Mouse (Mus musculus): ENCODE data around the gene BC028528. TPM values are rescaled to one million over a fixed set of nuclear protein-coding genes. Genes with fewer than 3 reads are reported as not detected.
"Not testable (repeated sequence)": the region's sequence is repeated elsewhere in the genome, so short reads cannot be mapped to it uniquely, and the experiment has no call there.

Gene BC028528
- total RNA-seq, 2 experiments from 2014 or later: 21.3 to 21.5 TPM

DNA sequence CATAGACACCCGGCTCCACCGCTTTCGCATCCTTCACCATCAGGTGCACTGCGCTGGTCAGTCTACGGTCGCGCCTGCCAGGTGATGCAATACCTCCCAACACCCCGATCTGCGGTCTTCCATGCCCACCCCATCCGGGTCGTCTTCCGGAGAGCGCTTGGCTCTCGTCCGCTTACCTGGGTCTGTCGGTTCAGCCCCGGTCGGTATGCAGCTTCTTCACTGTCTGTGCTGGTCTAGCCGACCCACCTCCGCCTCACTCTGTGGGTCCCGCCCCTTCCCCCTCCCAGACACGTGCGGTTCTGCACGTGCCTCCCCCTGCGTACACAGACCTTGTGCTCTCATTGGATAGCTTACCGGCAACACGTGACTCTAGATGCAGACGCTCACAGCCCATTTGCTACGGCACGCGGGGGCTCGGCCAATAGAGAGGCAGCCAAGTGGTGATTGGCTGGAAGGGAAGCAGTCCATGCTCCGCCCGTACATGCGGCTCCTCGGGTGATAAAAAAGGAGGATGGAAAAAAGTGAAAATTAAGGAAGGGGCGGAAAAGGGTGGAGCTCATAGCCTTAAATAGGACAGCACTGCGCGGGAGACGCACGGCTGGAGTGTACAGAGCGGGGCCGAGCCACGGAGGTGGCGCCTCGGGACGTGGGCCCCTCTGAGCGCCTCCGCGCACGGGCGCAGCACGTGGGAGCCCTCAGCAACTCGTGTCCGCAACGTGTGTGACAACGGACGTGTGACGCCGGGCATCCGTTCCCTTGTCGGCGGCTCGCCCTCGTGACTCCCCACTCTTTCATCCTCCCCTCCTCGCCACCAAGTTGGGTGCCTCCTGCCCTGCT lies 9.6 kb downstream of the BC028528 start, which contains the start of gene Ciart:
TSS of gene Ciart (minus strand) at position 273 of the 837 bp plus-strand sequence.
- peak; percentile 80 to 91 for DNase-seq (ENCODE audit: low spot score in 2 of 2)

- DNase-seq (ENCODE audit: low spot score in 2 of 2): no peak
These were observed 12.7 kb downstream of the BC028528 start for GRCm38 (mm10) chr3:95879063-95879462.

DNA sequence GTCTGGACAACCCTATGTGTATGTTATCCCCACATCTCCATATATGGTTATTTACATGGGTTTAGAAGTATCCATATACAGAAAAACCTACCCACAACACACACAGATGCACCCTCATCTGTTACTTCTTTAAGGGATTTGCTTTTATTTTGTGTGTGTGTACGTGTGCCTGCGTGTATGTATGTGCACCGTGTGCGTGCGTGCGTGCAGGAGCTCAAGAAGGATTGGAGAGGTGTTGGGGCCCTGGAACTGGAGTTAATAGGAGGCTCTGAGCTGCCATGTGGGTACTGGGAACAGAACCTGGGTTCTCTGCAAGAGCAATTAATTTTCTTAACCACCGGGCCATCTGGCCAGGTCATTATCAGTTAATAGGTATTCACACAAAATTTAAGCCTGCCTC lies 19.8 kb downstream of the BC028528 start:
- no peak for DNase-seq (ENCODE audit: low spot score in 2 of 2)

DNA sequence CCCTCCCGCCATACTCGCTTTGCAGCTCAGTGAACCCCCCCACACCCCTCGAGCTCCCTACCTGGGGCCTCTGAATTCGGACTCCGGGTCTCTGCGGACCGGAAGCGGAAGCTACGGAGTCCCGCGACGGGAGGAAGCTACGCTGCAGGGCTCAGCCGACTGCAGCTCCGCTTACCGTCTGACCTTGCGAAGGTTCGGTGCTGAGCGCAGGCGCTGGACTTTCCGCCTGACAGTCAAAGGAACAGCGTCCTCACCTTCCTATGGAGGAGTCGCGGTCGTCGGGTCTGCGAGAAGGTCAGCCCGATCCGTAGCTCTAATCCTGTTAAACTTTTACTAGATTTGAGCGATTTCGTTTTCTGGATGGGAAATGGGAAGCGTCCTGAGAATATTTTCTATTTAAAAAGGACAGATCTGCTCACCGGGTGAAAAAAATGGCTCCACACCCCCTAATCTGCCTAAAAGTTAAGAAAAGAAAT lies 20.4 kb downstream of the BC028528 start, which contains the start of gene Mrps21:
TSS of gene Mrps21 (minus strand) at position 128 of the 476 bp plus-strand sequence.
- DNase-seq (ENCODE audit: low spot score in 2 of 2): peak; percentile 62 to 82

DNA sequence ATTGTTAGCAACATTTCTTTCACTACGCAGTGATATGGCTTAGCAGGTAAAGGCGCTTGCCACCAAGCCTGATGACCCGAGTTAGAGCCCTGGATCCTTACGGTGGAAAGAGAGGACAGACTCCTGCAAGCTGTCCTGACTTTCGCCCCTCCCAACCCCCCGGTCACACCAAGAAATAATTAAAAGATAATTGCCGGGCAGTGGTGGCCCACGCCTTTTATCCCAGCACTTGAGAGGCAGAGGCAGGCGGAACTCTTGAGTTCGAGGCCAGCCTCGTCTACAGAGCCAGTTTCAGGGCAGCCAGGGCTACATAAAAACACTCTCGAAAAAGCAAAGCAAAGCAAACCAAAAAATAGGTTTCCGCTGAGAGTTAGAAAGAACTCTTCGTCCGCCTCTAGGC lies 20.8 kb downstream of the BC028528 start:
- no peak for DNase-seq (ENCODE audit: low spot score in 2 of 2)

DNA sequence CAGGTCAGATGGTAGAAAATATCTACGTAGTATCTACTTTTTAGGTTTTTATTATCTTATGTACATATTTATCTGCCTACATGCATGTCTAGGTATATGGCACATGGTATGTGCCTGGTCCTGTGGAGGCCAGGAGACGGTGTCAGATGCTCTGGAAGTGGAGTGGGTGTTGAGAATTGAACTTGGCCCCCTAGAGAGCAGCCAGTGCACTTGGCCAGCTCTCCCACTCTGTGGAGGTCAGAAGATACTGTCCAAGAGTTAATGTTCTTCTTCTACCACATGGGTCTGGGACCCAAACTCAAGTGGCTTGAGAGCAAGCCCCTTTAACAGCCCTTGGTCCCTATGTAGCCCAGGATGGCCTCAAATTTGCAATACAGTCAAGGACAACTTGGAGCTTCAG lies 24.4 kb downstream of the BC028528 start:
- no peak for DNase-seq (ENCODE audit: low spot score in 2 of 2)

DNA sequence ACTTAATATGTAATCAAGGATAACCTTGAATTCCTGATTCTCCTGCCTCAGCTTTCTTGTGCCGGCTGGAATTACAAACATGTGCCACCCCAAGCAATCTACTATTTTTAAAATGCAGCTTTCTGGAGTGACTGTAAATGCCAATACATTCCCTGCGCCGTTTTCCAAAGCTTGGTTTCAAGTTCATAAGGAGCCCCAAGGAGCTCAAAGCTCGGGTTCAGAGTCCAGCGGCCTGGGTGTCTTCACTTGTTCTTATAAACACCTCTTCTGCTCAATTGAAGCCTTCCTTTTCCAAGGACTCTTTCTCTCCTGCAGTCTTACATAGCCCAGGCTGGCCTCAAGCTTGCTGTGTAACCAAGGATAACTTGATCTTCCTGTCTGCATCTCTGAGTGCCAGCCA lies 25.7 kb downstream of the BC028528 start:
- DNase-seq (ENCODE audit: low spot score in 2 of 2): no peak

DNA sequence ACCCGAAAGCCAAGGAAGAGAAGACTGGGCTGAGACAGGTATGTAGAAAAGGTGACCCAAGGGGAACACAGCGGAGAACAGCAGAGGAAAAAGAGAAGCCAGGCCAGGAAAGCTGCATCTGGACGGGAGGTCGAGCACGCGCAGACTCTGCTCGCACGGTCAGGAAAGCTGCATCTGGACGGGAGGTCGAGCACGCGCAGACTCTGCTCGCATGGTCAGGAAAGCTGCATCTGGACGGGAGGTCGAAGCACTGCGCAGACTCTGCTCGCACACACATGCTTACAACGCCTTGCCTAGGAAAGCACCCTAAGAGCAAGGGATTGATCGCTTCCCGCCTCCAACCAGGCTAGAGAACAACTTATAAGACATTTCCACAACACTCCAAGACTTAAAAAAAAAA lies 26.2 kb downstream of the BC028528 start:
- no peak for DNase-seq (ENCODE audit: low spot score in 2 of 2)

- DNase-seq (ENCODE audit: low spot score in 2 of 2): no peak
These were observed 26.8 kb downstream of the BC028528 start for GRCm38 (mm10) chr3:95865050-95865449.

DNA sequence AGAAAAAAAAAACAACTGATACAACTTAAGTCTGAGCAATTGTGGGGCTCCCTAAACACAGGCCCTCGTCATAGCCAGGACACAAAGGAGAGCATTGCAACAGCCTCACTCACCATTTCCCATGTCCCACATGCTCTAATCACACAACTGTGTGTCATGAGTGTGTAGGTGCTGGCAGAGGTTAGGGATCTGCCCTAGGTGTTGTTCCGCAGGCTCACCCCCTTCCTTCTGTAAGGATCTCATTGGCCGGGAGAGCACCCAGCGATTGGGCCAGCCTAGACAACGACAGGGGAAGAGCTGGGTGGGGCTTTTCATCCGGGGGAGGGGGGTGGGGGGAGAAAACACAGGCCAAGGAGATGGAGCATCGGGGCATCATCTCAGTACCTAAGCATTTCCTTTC lies 28.2 kb downstream of the BC028528 start:
- no peak for DNase-seq (ENCODE audit: low spot score in 2 of 2)

- DNase-seq (ENCODE audit: low spot score in 2 of 2): peak in 1 of 2 experiments; percentile 45
These were observed 30.0 kb downstream of the BC028528 start for GRCm38 (mm10) chr3:95861796-95862195.

- DNase-seq (ENCODE audit: low spot score in 2 of 2): no peak
These were observed 30.6 kb downstream of the BC028528 start for GRCm38 (mm10) chr3:95861216-95861615.

DNA sequence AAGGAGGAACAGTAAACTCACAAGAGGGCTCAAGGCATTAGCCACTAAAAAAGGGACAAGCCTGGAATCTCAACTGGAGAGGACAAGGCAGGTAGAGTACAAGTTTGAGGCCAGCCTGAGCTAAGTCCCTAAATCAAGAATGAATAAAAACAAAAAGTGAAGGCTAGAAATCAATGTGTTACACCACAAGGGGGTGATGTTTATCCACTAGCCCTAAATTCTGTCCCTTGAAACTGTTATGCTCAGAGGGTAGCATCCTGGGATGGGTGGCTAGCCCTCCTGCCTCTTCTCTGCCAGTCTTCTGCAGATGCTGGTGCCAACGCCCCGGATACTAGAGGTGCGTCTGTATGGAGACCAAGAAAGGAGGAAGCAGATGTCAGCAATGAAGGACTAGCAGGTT lies 31.5 kb downstream of the BC028528 start:
- DNase-seq (ENCODE audit: low spot score in 2 of 2): no peak

- not testable (repeated sequence) for DNase-seq (ENCODE audit: low spot score in 2 of 2)
These were observed 33.5 kb downstream of the BC028528 start for GRCm38 (mm10) chr3:95858278-95858677.

GRCm38 (mm10) chr3:95857050-95857449 lies 34.8 kb downstream of the BC028528 start:
- not testable (repeated sequence) for DNase-seq (ENCODE audit: low spot score in 2 of 2)

DNA sequence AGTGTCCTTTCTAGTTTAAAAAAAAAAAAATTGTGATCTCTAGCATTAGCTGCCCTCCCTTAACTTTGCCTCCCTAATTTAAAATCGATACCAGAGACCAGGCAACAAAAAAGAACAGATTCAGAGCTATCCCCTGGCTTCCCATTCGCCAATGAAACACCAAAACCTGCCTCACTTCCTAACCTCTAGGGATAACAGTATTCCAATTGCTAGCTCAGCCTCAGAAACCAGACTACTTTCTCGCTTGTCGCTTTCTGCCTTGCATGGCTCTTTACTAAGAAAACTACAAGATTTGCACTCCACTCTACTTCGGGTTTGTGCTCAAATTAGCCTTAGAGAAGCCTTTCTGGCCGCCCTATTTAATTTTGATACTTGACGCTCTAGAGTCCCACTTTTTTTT lies 35.7 kb downstream of the BC028528 start:
- DNase-seq (ENCODE audit: low spot score in 2 of 2): no peak

GRCm38 (mm10) chr3:95855502-95856089 lies 36.2 kb downstream of the BC028528 start, which contains the start of gene Prpf3:
Gene Prpf3, minus strand, starts transcription at chr3:95855885.
- DNase-seq (ENCODE audit: low spot score in 2 of 2): peak; percentile 85 to 90

DNA sequence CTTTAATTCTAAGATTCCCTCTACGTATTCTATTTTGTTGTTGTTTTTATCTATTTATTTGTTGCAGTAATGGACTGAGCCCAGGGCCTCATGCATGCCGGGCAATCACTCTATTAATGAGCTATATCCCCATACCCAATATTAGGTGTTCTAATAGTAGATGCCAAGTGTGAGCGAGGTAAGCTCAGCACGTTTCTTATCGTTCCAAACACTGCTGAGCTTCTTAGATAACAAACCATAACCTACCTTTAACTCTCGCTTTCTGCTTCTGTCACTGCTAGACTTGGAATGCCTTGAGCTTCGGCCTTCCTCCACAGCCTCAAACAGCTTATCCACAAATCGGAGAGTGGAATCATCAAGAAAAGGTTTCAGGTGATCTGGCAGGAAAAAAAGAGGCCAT lies 40.5 kb downstream of the BC028528 start:
- no peak for DNase-seq (ENCODE audit: low spot score in 2 of 2)

- no peak for DNase-seq (ENCODE audit: low spot score in 2 of 2)
These were observed 41.2 kb downstream of the BC028528 start for GRCm38 (mm10) chr3:95850611-95851010.

DNA sequence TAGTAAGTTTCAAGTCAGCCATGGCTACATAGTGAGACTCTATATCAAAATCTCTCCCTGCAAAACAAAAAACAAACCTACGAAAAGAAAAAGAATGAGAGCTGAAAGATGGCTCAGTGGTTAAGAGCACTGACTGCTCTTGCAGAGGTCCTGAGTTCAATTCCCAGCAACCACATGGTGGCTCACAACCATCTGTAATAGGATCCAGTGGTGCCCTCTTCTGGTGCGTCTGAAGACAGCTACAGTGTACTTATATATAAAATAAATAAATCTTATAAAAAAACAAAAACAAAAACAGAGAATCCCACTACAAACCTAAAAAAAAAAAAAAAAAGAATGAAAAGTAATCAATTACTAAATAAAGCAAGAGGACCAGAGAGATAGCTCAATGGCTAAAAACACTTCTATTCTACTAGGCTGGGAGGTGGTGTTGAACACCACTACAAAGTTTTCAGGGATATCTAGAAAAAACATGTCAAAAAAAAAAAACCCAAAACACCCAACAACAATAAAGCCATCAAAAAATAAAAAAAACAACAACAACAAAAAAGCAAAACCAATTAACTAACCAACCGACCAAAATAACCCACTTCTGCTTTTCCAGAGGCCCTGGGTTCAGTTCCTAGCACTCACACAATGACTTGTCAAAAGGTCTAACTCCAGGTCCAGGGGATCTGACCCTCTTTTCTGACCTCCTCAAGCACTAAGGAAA lies 49.1 kb downstream of the BC028528 start:
- no peak for DNase-seq (ENCODE audit: low spot score in 2 of 2)

- DNase-seq (ENCODE audit: low spot score in 2 of 2): no peak
These were observed 52.6 kb downstream of the BC028528 start for GRCm38 (mm10) chr3:95839250-95839649.
